Mouse (Mus musculus): ENCODE data around the gene Akap13.
A peak's percentile ranks its signal among the peaks of the same experiment; 100 is the strongest.

The Akap13 gene

GRCm38 (mm10) chr7:75455223-75456151, at the start of gene Akap13:
TSS of gene Akap13 (plus strand) at chr7:75455534.
- peak; percentile 97 for DNase-seq (ENCODE audit: low spot score)

- DNase-seq (ENCODE audit: low spot score) = no peak
These were observed 44.7 kb upstream of the Akap13 start for GRCm38 (mm10) chr7:75410641-75411040.

- no peak for DNase-seq (ENCODE audit: low spot score)
These were observed 44.1 kb upstream of the Akap13 start for GRCm38 (mm10) chr7:75411226-75411625.

GRCm38 (mm10) chr7:75412011-75412510, 43.3 kb upstream of the Akap13 start:
- no peak for DNase-seq (ENCODE audit: low spot score)

GRCm38 (mm10) chr7:75412568-75412967, 42.8 kb upstream of the Akap13 start:
- DNase-seq (ENCODE audit: low spot score) = peak; percentile 39

GRCm38 (mm10) chr7:75413903-75414302, 41.4 kb upstream of the Akap13 start:
- DNase-seq (ENCODE audit: low spot score) = no peak

GRCm38 (mm10) chr7:75414316-75414715, 41.0 kb upstream of the Akap13 start:
- DNase-seq (ENCODE audit: low spot score) = no peak

GRCm38 (mm10) chr7:75415166-75415881, 40.0 kb upstream of the Akap13 start:
- DNase-seq (ENCODE audit: low spot score) = peak; percentile 75

- DNase-seq (ENCODE audit: low spot score) = no peak
These were observed 39.3 kb upstream of the Akap13 start for GRCm38 (mm10) chr7:75415882-75416585.

- DNase-seq (ENCODE audit: low spot score) = no peak
These were observed 34.4 kb upstream of the Akap13 start for GRCm38 (mm10) chr7:75420927-75421326.

- DNase-seq (ENCODE audit: low spot score) = no peak
These were observed 31.2 kb upstream of the Akap13 start for GRCm38 (mm10) chr7:75424121-75424520.

- no peak for DNase-seq (ENCODE audit: low spot score)
These were observed 28.0 kb upstream of the Akap13 start for GRCm38 (mm10) chr7:75427322-75427721.

- no peak for DNase-seq (ENCODE audit: low spot score)
These were observed 26.4 kb upstream of the Akap13 start for GRCm38 (mm10) chr7:75428913-75429312.

- DNase-seq (ENCODE audit: low spot score) = no peak
These were observed 24.8 kb upstream of the Akap13 start for GRCm38 (mm10) chr7:75430550-75430949.

GRCm38 (mm10) chr7:75431043-75431442, 24.3 kb upstream of the Akap13 start:
- no peak for DNase-seq (ENCODE audit: low spot score)

- no peak for DNase-seq (ENCODE audit: low spot score)
These were observed 23.3 kb upstream of the Akap13 start for GRCm38 (mm10) chr7:75432046-75432445.

- DNase-seq (ENCODE audit: low spot score) = no peak
These were observed 18.7 kb upstream of the Akap13 start for GRCm38 (mm10) chr7:75436413-75437174.

GRCm38 (mm10) chr7:75439570-75439969, 15.8 kb upstream of the Akap13 start:
- DNase-seq (ENCODE audit: low spot score) = no peak

GRCm38 (mm10) chr7:75440241-75440640, 15.1 kb upstream of the Akap13 start:
- DNase-seq (ENCODE audit: low spot score) = no peak

GRCm38 (mm10) chr7:75441947-75442346, 13.4 kb upstream of the Akap13 start:
- DNase-seq (ENCODE audit: low spot score) = no peak

GRCm38 (mm10) chr7:75456152-75456888, 986 bp downstream of the Akap13 start:
- no peak for DNase-seq (ENCODE audit: low spot score)
